Mouse (Mus musculus) G1E (cell line): ENCODE data around the gene Col9a1. TPM values are rescaled to one million over a fixed set of nuclear protein-coding genes. Genes with fewer than 3 reads are reported as not detected.

Source experiments
- ATAC-seq: 2 replicates; pipeline ENCODE4 v1.8.0; 2016; ENCODE audit warnings: mild to moderate bottlenecking; ENCODE audit not compliant: insufficient number of reproducible peaks, poor library complexity, low FRiP score, severe bottlenecking; ENCODE audit errors: extremely low read depth
- DNase-seq: peaks from one replicate; pipeline ENCODE4 v3.0.0; 2012; ENCODE audit warnings: low spot score
- H3K27me3 ChIP-seq: 2 replicates; pipeline ENCODE4 v1.6.1; 2012; ENCODE audit warnings: mild to moderate bottlenecking, low read length, inconsistent platforms; ENCODE audit not compliant: insufficient read depth
- H3K36me3 ChIP-seq: replicated peaks from 2 replicates; pipeline ENCODE3; 2012; ENCODE audit warnings: mild to moderate bottlenecking, inconsistent platforms
- H3K4me1 ChIP-seq: 2 replicates; pipeline ENCODE4 v1.6.1; 2012; ENCODE audit warnings: low read depth, low read length, inconsistent platforms, mixed read lengths; ENCODE audit not compliant: insufficient read depth
- H3K4me3 ChIP-seq: 2 replicates; pipeline ENCODE4 v1.5.1; 2012; ENCODE audit warnings: low read depth, mild to moderate bottlenecking, inconsistent platforms, low read length, moderate library complexity, mixed read lengths
- H3K9me3 ChIP-seq: replicated peaks from 2 replicates; pipeline ENCODE4 v1.6.1; 2012; ENCODE audit warnings: inconsistent platforms
- CTCF ChIP-seq: IDR thresholded peaks from 2 replicates; pipeline ENCODE4 v1.5.1; 2012; ENCODE audit warnings: low read depth, low read length, inconsistent platforms, mixed read lengths
- GATA1 ChIP-seq: IDR thresholded peaks from 2 replicates; pipeline ENCODE4 v1.6.1; 2012; ENCODE audit warnings: borderline replicate concordance, low read length, inconsistent platforms, mixed read lengths
- GATA2 ChIP-seq: IDR thresholded peaks from 2 replicates; pipeline ENCODE4 v1.6.1; 2012; ENCODE audit warnings: low read depth, low read length, inconsistent platforms, borderline replicate concordance
- POLR2AphosphoS5 ChIP-seq: IDR thresholded peaks from 2 replicates; pipeline ENCODE4 v1.6.1; 2012; ENCODE audit warnings: low read depth, low read length, inconsistent platforms; ENCODE audit not compliant: insufficient replicate concordance
- TAL1 ChIP-seq: conservative IDR thresholded peaks from 2 replicates; pipeline ENCODE4 v1.6.1; 2012; ENCODE audit warnings: low read depth, low read length, inconsistent platforms, mixed read lengths
- polyA plus RNA-seq: library from polyadenylated mRNA; stranded (reverse); fragments of >175 nt; gene quantifications from 2 replicates; pipeline ENCODE4 v1.2.3, GENCODE M21; 2012
- total RNA-seq, 2 experiments: library from RNA; stranded (forward) in 1 of 2; stranded (reverse) in 1 of 2; fragments of 200-1000 nt in 1 of 2; fragments of >200 nt in 1 of 2; fragmentation: Nextera tagmentation in 1 of 2; gene quantifications; 2 replicates each; pipeline ENCODE4 v1.2.3; 2014 to 2017

The Col9a1 gene
- total and polyA plus RNA-seq, 3 experiments: 0.22 TPM; not detected in 2

- no peak for TF ChIP-seq TAL1
- TF ChIP-seq GATA1: no peak
- TF ChIP-seq CTCF: no peak
- TF ChIP-seq POLR2AphosphoS5: no peak
- TF ChIP-seq GATA2: no peak
- H3K36me3 ChIP-seq: no peaks in the 10 kb centered on the region
Observed at GRCm38 (mm10) chr1:24261181-24261580, 83.8 kb downstream of the Col9a1 start.

GRCm38 (mm10) chr1:24267022-24267421 lies 89.6 kb downstream of the Col9a1 start:
- no peaks in the 10 kb centered on the region for H3K9me3 ChIP-seq
- H3K27me3 ChIP-seq: no peaks in the 10 kb centered on the region
- no peak for DNase-seq
- H3K36me3 ChIP-seq: no peaks in the 10 kb centered on the region
- TF ChIP-seq TAL1 (no peak), GATA2 (no peak), POLR2AphosphoS5 (no peak)
- no peaks in the 10 kb centered on the region for H3K4me1 ChIP-seq
- no peak overlapping the region for H3K4me3 ChIP-seq
- no peak for ATAC-seq

More at GRCm38 (mm10) chr1:24261181-24261580, 83.8 kb downstream of the Col9a1 start:
- no peak overlapping the region for H3K4me3 ChIP-seq
- H3K4me1 ChIP-seq: no peaks in the 10 kb centered on the region
- no peak for ATAC-seq
- no peak for DNase-seq
- H3K9me3 ChIP-seq: no peaks in the 10 kb centered on the region
- H3K27me3 ChIP-seq: no peaks in the 10 kb centered on the region

GRCm38 (mm10) chr1:24286360-24286759 lies 109.0 kb downstream of the Col9a1 start:
- DNase-seq: no peak
- H3K4me1 ChIP-seq: no peaks in the 10 kb centered on the region
- TF ChIP-seq CTCF (no peak), GATA2 (no peak), POLR2AphosphoS5 (no peak), TAL1 (no peak), GATA1 (no peak)
- no peaks in the 10 kb centered on the region for H3K9me3 ChIP-seq
- no peaks in the 10 kb centered on the region for H3K27me3 ChIP-seq
- no peaks in the 10 kb centered on the region for H3K36me3 ChIP-seq
- no peak overlapping the region for H3K4me3 ChIP-seq
- ATAC-seq: no peak

- TF ChIP-seq TAL1: no peak
- Histone ChIP-seq H3K4me3 (no peak overlapping the region), H3K36me3 (no peaks in the 10 kb centered on the region), H3K9me3 (no peaks in the 10 kb centered on the region), H3K27me3 (no peaks in the 10 kb centered on the region), H3K4me1 (no peaks in the 10 kb centered on the region)
- DNase-seq: no peak
- no peak for ATAC-seq
Observed at GRCm38 (mm10) chr1:24292515-24292914, 115.1 kb downstream of the Col9a1 start.

- H3K27me3 ChIP-seq: no peaks in the 10 kb centered on the region
- no peaks in the 10 kb centered on the region for H3K36me3 ChIP-seq
- no peaks in the 10 kb centered on the region for H3K9me3 ChIP-seq
- ATAC-seq: no peak
- H3K4me1 ChIP-seq: no peaks in the 10 kb centered on the region
- no peak for DNase-seq
- H3K4me3 ChIP-seq: no peak overlapping the region
- no peak for TF ChIP-seq GATA1
- TF ChIP-seq TAL1: no peak
- no peak for TF ChIP-seq POLR2AphosphoS5
- TF ChIP-seq CTCF: no peak
- no peak for TF ChIP-seq GATA2
Observed at GRCm38 (mm10) chr1:24294979-24295942, 117.9 kb downstream of the Col9a1 start.

GRCm38 (mm10) chr1:24300700-24301099 lies 123.3 kb downstream of the Col9a1 start:
- DNase-seq (no peak), ATAC-seq (no peak)
- Histone ChIP-seq H3K9me3 (no peaks in the 10 kb centered on the region), H3K36me3 (no peaks in the 10 kb centered on the region), H3K4me1 (no peaks in the 10 kb centered on the region), H3K4me3 (no peak overlapping the region), H3K27me3 (no peaks in the 10 kb centered on the region)
- no peak for TF ChIP-seq GATA2
- peak; percentile 34 for TF ChIP-seq CTCF

Other genes with a start within 250 kb of the Col9a1 start
- 21.3 and 44.1 TPM in 2 replicates for gene Sdhaf4, start 172.0 kb upstream of the Col9a1 start, total RNA-seq (2014; fragmentation: Nextera tagmentation)
- gene Sdhaf4, start 172.0 kb upstream of the Col9a1 start, total RNA-seq (2017): 45.7 and 50.3 TPM in 2 replicates
- gene Sdhaf4, start 172.0 kb upstream of the Col9a1 start, polyA plus RNA-seq: 1.1 and 1.2 TPM in 2 replicates
- not detected in 2 replicates for gene Fam135a, start 77.3 kb upstream of the Col9a1 start, total RNA-seq (2014; fragmentation: Nextera tagmentation)
- gene Fam135a, start 77.3 kb upstream of the Col9a1 start, total RNA-seq (2017): 0.06 and 0.16 TPM in 2 replicates
- gene Fam135a, start 77.3 kb upstream of the Col9a1 start, polyA plus RNA-seq: not detected in 2 replicates